Mouse (Mus musculus) stomach, postnatal 0 days (tissue): ENCODE data around the gene Gm5129.

Experiments
- CTCF ChIP-seq: IDR thresholded peaks from 2 replicates; pipeline ENCODE4 v1.5.1; 2016; ENCODE audit warnings: antibody characterized with exemption, low read depth, mild to moderate bottlenecking, moderate library complexity
- EP300 ChIP-seq: optimal IDR thresholded peaks from 2 replicates; pipeline ENCODE3; 2016; ENCODE audit warnings: antibody characterized with exemption

- TF ChIP-seq CTCF (no peak), EP300 (no peak)
These were observed 22.8 kb downstream of the Gm5129 start for GRCm38 (mm10) chr5:29712906-29713305.
